Mouse (Mus musculus) right cerebral cortex, postnatal 4 days (tissue): ENCODE measurements around the gene Sppl3.
"Not testable (repeated sequence)": the region's sequence is repeated elsewhere in the genome, so short reads cannot be mapped to it uniquely, and the experiment has no call there.

Source experiments
- DNase-seq: peaks from one replicate; pipeline ENCODE4 v3.0.0-alpha.2; 2022

Gene Sppl3

DNA sequence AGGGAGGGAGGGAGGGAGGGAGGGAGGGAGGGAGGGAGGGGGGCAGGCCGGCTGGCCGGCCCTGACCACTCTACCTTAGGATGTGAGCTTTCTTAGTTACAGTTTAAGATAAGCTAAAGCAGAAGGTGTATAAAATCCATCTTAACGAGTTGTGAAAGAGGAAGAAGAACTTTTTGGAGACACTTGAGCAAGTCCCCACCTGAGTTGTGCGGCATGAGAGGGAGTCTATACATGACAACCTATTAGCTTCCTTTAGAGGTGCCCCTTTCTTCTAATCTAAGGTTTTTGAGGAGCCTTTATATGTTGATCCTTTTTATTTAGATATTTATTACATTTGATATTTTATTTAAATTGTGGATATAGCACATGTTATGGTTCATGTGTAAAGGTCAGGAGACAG, 32.7 kb downstream of the Sppl3 start:
- DNase-seq, result no peak

DNA sequence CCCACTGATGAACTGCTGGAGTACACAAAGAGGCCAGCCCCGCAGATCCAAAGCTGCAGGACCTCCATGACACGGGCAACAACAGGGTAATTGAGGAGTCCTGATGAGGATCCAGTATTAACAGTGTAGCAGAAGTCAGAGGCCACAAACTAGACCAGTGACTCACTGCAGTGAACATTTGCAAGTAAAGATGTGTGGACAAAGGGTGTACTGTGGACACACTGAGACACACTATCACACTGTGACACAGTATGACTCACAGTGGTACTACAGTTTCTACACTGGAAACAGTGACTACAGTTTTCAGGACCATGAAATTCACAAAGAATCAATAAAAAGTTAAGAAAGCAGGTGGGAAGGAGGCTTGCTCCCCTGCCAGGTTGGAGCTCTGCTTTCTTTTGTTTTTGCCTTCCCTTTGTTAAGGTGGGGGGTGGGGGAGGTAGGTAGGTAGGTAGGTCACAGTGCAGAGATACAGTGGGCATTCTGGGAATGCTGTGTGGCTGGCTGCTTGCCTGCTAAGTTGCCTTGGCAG, 34.3 kb downstream of the Sppl3 start:
- no peak for DNase-seq

DNA sequence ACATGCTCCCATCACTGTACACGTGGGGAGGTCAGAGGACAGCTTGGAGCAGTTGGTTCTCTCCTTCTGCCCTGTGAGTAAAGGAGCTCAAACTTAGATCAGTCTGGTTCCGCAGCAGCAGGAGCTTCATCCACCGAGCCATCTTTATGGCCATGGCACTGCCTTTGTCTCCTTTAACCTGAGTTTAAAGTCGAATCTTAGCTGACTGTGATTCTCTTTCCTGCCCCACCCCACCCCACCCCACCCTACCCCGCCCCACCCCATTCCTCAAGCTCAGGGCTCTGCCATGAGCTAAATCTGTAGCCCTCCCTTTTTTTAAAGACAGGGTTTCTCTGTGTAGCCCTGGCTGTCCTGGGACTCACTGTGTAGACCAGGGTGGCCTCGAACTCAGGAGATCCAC, 38.8 kb downstream of the Sppl3 start:
- no peak for DNase-seq

DNA sequence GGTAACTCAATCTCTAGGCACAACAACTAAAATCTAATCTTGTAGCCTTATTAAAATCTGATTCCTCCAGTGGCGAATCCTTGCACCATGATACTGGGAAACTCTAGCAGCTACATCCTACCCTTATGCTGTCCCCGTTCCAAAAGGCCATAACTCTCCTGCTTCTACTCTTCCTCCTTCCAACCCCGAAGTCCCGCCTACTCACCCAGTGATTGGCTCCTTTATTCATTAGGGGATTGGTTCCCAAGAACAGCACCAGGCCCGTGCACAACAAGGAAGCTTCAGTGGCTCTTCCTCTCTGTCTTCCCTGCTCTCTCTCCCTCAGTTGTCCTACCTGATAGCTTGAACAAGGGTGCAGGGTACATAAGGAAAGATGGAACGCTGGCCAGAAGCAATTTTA, 39.8 kb downstream of the Sppl3 start:
- no peak for DNase-seq

DNA sequence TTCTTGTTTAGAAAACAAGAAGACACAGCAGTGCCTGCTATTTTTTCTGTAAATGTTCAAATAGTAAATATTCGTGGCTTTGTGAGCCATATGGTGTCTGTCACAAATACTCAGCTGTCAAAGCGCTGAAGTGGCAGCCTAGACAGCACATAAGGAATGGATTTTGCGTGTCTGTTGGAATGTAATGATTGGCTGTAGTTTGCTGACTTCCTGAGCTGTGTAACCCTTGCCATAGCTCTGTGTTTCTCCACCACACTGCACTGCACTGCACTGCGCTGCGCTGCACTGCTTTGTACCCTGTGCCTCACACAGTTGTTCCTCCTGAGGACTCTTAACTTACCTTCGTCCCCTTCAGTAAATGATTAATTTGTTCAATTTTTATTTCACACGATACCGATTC, 41.6 kb downstream of the Sppl3 start:
- no peak for DNase-seq

DNA sequence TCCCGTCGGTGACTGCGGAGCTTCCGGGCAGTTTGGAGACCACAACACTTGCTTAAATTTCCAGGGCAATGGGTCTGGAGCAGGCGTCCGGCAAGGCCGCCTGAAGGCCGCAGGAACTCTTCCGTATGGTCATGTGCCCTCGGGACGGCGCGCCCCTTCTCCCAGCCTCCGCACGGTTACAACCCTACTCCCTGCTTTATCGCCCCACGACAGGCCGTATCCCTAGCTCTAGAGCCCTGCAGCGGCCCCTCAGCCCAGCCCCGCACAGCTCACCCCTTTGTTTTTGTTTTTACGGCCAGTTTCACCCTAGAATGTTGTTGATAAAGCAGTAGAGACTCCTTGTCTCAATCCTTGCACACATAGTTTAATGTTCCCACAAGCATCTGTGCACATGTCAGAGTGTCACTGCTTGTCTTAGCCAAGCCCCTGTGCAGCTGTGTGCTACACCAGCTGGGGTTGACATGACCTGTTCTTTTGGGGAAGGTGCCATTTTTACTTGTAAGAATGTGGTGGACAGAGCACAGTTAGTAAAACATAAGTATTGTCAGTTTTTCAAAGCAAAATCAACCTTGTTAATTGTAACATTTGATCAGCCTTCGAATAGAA, 43.0 kb downstream of the Sppl3 start:
- DNase-seq, result no peak

DNA sequence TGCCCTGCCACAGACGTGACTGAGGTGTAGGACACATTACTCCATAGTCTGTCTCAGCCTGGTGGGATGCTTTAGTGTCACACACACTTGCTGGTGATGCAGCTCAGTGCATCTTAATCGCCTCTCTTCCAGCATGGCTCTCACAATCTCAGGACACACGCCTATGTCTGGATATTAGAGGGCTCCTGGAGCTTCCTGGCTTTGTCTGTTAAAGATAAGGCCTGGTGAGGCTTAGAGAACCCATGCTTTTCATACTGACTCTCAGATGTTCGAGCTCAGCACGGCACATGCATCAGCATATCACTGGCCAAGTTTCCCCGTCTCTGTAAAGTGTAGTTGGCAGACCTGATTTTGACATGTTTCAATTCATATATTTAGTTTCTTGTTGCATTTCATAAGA, 44.5 kb downstream of the Sppl3 start:
- DNase-seq, result no peak

DNA sequence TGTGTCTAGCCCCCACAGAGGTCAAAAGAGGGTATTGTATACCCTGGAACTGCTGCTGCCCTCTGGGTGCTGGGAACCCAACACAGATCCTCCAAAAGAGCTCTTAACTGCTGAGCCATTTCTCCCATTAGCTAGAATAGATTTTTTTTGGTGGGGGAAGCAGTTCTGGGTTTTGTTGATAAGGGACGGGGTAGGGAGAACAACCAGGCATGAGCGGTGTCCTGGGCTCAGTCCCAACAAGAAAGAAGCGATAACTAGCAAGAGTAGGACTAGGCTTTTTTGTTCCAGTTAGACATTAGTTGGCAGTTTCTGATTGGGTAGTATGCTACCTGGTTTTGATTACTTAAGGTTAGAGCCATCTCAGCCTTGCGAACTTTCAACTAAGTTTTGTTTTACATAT, 46.2 kb downstream of the Sppl3 start:
- DNase-seq, result no peak

DNA sequence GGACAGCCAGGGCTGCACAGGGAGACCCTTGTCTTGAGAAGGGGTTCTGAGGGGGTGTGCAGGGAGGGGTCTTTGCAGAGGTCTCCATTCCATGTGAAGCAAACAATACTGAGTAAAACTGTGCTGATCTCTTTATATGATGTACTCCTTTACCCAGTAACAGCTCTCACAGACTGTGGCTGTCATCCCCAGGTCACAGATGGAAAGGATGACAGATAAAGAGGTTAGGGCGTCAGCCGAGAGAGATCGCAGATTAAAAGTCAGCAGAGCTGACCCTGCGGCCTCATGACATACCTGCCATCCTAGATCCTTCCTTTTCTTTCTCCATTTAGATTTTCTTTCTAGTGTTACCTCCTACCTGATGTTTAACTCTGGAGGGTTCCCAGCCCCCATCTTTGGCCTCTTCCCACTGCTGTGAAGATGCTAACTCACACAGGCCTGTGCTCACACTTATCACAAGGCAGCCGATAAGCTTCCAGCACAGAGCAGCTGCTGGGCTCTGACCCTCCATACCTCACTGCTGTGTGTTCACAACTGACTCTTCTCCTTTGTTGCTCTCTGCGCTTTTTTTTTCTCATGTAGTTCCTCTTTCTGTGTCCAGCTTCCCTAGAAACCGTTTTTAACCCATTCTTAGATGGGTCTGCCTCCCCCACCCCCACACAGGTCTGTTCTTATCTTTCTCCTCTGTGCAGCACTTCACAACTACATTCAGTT, 47.8 kb downstream of the Sppl3 start:
- DNase-seq, result no peak

DNA sequence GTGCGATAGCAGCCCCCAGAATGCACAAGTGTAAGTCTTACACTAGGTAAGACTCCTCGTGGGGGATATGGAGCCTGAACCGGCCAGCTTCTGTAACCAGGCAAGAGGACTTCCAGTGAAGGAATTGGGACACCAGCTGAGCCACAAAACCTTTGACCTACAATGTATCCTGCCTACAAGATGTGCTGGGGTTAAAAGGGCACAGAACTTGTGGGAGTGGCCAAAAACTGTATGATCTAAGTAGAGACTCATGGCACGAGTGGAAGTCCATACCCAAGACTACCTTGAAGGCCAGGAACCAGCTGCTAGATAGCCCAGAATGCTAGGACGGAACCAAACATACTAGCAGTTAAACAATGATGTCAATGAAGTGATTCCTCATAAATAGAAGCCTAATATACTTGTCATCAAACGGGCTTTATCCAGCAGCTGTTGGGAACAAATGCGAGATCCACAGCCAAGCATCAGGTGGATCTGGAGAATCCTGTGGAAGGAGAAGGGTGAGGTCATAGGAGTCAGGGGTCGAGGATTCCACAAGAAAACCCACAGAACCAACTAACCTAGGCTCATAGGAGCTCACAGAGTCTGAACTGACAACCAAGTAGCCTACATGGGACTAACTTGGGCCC, 49.2 kb downstream of the Sppl3 start:
- DNase-seq, result no peak

DNA sequence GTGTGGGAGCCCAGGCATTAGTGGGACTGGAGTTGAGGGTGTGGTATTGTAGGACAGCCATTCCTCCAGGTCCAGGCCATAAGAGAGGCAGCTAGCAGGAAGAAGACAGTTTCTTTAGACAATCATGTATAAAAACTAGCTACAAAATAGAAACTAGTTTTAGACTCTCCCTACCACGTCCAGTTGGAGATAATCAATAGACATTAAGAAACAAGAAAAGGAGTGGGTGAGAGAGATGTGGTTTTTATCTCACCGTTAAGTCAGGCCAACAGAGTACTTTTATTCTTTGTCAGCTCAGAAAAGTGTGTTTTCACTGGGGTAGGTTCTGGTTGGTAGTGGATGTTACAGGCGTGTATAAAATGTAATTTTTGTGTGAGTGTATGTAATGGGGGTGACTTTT, 50.0 kb downstream of the Sppl3 start:
- DNase-seq, result no peak

DNA sequence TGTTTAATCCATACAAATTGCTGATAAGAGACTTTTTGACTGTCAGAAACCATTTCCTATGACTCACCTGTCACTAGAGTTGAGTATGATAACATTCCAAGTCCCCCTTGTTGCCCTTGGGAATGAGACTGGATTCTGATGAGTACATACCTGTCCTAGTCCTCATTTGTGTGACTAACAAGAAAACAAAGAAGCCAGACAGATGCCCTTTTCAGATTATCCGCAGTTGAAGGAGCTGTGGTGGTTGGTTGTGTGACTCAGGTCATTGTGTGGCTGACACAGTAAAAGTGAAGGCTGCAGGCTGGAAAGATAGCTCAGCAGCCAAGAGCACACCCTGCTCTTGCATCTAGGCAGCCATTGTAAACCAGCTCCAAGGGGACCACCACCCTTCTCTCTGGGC, 51.6 kb downstream of the Sppl3 start:
- DNase-seq, result no peak

DNA sequence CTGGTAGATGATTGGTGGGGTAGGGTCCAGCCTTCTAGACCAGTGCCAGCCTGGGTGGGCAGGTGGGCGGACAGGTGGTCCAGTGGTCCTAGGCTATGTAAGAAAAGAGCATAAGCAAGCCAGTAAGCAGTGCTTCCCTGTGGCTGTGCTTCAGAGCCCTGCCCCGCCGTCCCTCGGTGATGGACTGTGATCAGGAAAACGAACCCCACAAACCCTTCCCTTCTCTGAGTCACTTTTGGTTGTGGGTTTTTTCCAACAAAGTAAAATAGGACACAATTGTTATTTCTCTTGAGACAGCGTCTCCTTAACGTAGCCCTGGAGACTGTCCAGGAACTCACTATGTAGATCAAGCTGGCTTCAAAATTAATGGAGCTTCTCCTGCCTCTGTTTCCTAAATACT, 52.5 kb downstream of the Sppl3 start:
- DNase-seq, result no peak

DNA sequence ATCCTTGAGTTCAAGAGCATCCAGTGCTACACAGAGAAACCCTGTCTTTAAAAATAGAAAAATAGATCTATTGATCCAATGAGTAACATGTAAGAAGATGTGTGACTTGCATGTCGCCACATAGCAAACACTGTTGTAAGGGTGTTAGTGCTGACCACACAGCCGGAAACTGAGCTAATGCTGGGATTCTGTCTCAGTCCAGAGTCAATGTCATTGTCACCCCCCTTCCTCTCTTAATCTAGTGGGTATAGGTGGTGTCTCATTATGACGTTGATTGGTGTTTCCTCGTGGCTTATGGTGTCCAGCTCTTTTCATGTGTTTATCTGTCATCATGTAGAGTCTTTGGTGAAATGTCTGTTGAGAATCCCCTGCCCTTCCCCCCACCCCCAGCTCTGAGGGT, 55.3 kb downstream of the Sppl3 start:
- DNase-seq, result no peak

DNA sequence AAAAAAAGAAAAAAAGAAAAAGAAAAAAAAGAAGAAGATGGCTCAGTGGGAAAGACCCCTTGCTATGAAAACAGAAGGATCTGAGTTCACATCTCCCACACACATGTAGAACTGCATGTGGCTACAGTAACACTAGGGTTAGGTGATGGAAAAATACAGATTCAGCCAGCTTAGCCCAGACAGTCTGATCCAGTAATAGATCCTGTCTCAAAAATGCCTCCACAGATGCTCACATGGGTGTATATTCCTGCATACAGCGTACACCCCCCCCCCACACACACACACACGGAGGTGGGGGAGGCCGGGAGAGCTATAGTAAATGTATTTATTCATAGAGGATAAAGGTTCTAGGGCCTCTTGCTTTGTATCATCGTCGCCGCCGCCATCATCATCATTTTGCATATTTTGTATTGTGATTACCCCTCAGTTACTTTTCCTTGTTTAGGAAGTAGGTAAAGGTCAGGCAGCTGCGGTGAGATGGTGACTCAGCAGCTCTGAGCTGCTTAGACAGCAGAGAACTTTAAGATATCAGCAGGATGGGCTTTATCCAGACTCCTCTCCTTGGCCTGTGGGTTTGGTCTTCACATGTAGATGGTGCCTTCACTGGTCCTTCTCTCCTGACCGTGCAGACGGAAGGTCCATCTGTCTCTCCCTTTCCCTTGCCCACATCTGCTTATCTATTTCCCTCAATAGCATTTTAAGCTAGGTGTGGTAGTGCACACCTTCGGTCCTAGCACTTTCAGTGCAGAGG, 57.9 kb downstream of the Sppl3 start:
- no peak for DNase-seq

DNA sequence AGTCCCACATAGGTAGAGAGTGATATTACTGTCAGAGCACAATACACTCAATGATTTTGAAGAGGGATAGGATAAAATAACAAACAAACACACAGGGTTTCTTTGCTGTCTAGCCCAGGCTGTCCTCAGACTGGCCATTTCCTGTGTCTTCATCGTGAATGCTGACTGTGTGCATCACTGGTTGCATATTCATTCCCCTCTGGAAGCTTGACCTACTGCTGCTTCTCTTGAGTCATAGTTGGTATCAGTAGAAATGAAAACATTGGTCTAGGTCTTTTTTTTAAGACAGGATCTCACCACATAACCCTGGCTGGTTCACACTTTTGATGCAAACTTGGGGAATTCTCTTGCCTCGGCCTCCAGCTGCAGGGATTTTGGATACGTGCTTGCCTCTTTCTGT, 58.7 kb downstream of the Sppl3 start:
- DNase-seq, result no peak

DNA sequence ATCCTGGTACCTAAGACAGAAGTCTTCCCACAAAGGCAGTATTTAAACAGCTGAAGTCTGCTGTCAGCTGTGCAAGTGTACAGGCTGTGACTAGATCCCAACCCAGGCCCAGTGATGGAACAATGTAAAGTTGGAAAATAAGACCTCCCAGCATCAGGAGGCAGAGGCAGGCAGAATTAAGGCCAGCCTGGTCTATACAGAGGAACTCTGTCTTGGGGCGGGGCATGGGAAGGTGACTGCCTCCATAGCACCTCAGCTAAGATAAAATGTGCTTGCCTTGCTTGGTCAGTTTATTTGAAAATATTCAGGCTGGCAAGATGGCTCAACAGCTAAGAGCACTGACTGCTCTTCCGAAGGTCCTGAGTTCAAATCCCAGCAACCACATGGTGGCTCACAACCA, 59.5 kb downstream of the Sppl3 start:
- DNase-seq, result no peak

DNA sequence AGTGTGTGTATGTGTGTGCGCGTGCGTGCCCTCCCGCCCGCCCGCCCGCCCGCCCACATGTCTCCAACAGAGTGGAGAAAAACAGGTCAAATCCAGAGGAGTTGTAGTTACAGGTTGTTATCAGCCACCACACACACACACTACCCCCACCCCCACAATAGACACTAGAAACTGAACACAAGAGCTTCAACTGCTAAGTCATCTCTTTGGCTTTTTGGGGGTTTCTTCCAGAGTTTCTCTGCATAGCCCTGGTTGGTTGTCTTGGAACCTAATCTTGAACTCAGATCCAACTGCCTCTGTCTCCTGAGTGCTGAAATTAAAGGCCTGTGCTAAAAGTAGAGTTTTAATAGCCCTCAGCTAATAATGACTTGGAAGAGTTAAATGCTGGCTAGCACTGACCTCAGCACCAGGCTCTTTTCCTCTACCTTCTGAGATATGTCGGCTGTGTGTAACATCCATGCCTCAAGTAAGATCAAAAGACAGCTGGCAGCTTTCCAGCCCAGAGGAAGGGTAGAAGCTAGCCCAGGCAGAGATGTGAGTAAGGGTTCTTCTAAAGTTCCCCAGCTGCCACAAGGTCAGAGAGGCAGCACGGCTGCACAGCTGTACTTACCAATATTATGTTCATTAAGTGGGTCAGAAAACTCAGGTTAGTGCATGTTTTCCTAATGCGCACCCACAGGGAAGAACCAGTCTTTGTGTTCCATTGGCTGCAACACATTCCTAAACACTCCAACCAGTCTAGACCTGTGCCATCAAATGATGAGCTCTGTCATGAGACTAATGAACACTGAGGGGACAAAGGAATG, 60.4 kb downstream of the Sppl3 start:
- DNase-seq, result no peak

DNA sequence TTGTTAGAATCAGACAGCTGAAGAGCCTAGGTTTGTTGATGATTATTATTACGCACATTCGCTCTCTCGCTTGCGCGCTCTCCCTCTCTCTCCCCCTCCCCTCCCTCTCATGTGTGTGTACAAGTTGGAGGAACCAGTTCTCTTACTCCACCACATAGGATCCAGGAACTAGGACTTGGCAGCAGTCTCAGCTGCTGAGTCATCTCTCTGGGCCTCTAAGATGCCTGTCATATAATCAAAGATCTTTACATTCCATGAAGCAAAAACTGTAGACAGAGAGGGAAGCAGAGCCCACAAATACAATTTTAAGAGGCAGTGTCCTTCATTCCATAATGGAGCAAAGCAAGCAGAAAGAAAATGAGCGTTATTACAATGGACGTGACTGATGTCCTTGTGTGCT, 61.2 kb downstream of the Sppl3 start:
- peak; percentile 19 for DNase-seq

DNA sequence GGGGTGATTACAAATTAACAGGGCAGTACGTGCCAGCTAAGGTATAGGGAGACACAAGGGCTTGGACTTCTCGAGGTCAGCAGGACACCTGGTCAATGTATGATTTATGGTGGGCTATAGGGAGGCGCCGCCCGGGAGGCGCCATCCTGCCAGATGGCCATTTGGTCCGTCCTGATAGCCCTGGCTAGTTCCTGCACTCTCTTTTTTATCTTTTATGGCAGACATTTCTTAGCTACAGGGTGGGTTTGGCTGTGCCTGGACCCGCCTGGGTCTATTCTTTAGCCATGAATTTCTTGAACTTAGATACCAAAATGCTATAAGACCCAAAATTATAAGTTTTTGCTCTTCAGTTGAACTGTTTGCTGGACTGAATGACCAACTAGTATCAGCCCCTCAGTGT, 62.4 kb downstream of the Sppl3 start:
- not testable (repeated sequence) for DNase-seq

DNA sequence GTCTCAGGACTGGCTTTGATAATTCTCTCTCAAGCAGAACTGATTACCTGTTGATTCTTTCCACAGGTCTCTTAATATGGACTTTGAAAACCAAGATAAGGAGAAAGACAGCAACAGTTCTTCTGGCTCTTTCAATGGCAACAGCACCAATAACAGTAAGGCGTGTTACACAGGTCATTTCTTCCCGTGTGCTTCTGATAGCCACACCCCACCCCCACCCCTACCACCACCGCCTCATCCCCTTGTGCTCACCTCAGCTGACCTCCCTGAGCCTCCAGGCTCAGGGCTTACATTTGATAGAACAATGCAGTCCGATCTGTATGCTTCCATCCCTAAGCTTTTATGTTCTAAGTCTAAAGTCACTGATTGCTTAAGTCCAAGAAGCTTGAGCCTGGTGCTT, 63.8 kb downstream of the Sppl3 start:
- DNase-seq, result no peak

DNA sequence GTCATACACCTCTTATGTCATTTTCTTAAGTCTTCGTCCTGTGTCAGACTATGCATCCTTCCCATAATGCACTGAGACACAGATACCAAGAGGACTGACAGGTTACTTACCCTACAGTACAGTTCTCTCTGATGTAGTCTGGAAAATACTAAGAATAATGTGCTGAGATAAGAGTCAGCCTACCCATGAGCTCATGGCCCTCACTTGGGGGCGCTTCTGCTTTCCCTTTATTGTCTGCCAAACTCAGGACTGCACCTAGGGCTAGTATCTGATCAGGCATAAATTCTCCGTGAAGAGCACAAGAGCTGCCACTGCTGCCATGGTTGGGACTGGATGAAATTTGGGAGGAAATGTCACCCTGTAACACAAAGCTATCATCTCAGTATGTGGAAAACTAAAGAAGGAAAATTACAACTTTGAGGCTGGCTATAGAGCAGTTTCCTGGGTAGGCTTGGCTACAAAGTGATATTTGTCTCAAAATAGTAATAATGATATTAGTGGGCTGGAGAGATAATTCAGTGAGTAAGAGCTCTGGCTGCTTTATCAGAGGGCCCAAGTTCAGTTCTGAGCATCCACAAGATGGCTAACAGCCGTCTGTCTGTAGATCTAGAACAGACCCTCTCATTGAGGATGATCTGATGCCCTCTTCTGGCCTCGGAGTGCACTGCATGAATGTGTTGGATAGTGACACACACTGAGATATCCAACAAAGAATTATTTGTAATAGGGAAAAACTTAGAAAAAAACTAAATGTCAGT, 65.4 kb downstream of the Sppl3 start:
- DNase-seq, result peak; percentile 74
